Mouse (Mus musculus) ES-Bruce4 (cell line): ENCODE measurements around the gene Sel1l3.

Experiments used
- CTCF ChIP-seq: IDR thresholded peaks from one replicate; pipeline ENCODE4 v1.8.1; 2011; ENCODE audit warnings: low read depth, low read length
- POLR2A ChIP-seq: IDR thresholded peaks from one replicate; pipeline ENCODE4 v1.8.1; 2011; ENCODE audit warnings: low read length; ENCODE audit not compliant: insufficient read depth

- no peak for TF ChIP-seq POLR2A
- no peak for TF ChIP-seq CTCF
These were observed 107.6 kb downstream of the Sel1l3 start for GRCm38 (mm10) chr5:53106125-53106524.
